Mouse (Mus musculus): ENCODE data around the gene Nt5m. TPM values are rescaled to one million over a fixed set of nuclear protein-coding genes. Genes with fewer than 3 reads are reported as not detected.

The Nt5m gene
- total and polyA plus RNA-seq, 3 experiments, result 26.6 to 29.1 TPM; not detected in 1

GRCm38 (mm10) chr11:59805256-59805655 lies 34.0 kb upstream of the Nt5m start:
- no peak for DNase-seq (ENCODE audit: low read depth, low spot score)
- H3K4me1 ChIP-seq (ENCODE audit: control insufficient read depth in 1 of 2, insufficient read depth in 2 of 2, low read length in 2 of 2), result peaks cover 0 to 6% of the 10 kb centered on the region in 2 experiments; a peak in 2 of 4 replicates

DNA sequence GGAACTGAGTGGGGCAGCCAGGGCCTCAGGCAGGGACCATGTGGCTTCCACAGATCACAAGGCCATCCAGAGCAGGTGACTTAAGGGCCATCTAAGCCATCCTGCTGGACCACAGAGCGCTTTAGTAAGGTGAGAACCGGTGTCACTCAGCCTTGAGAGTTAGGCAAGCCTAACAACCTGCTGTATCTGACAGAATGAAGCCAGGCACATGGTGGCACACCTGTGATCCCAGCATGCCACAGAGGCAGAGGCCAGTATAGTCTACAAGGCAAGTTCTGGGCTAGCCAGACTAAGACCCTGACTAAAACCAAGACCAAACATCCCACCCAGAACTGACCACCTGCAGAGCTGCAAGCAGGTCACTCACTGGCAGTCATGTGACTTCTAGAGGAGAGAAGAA lies 33.6 kb upstream of the Nt5m start:
- no peak overlapping the region for H3K4me3 ChIP-seq (ENCODE audit: control insufficient read depth in 1 of 2, insufficient read depth in 1 of 2, low read depth in 2 of 2, low read length in 2 of 2)
- peaks cover 0 to 6% of the 10 kb centered on the region in 2 experiments; a peak in 2 of 4 replicates for H3K4me1 ChIP-seq (ENCODE audit: control insufficient read depth in 1 of 2, insufficient read depth in 2 of 2, low read length in 2 of 2)
- DNase-seq (ENCODE audit: low read depth, low spot score), result no peak
- H3K27me3 ChIP-seq (ENCODE audit: control insufficient read depth in 1 of 2, insufficient read depth in 2 of 2, low read length in 2 of 2), result no peaks in the 10 kb centered on the region
- H3K9ac ChIP-seq (ENCODE audit: control insufficient read depth, low read depth, low read length, poor library complexity, severe bottlenecking), result no peak overlapping the region
- TF ChIP-seq SMC3 (IDR thresholded peaks at IDR 0.05; ENCODE audit: low read depth, low read length) (no peak), TCF12 (IDR thresholded peaks at IDR 0.05; ENCODE audit: low read depth, low read length) (no peak), MEF2A (IDR thresholded peaks at IDR 0.05; ENCODE audit: extremely low read depth, insufficient replicate concordance, low read depth, low read length, poor library complexity, severe bottlenecking) (no peak), MYC (IDR thresholded peaks at IDR 0.05; ENCODE audit: low read depth, low read length) (no peak), CTCF (IDR thresholded peaks at IDR 0.05 in 2 of 3, conservative IDR thresholded peaks at IDR 0.05 in 1 of 3; ENCODE audit: control insufficient read depth in 1 of 3, insufficient read depth in 1 of 3, low read depth in 2 of 3, low read length in 3 of 3, poor library complexity in 1 of 3, severe bottlenecking in 1 of 3) (no peak), JUND (IDR thresholded peaks at IDR 0.05; ENCODE audit: low read depth, low read length) (no peak), USF2 (IDR thresholded peaks at IDR 0.05; ENCODE audit: borderline replicate concordance in 1 of 2, insufficient read depth in 1 of 2, low read depth in 1 of 2, low read length in 2 of 2) (no peak), SIN3A (IDR thresholded peaks at IDR 0.05; ENCODE audit: low read length) (no peak)
- H3K9me3 ChIP-seq (replicated peaks; ENCODE audit: insufficient read depth, low read length), result no peaks in the 10 kb centered on the region
- H3K79me2 ChIP-seq (ENCODE audit: control insufficient read depth, insufficient read depth, low read length, poor library complexity), result peaks cover 17% of the 10 kb centered on the region
- no peak overlapping the region for H3K27ac ChIP-seq (ENCODE audit: control insufficient read depth, low read depth, low read length)
- peaks cover 5 to 14% of the 10 kb centered on the region in 2 experiments for H3K36me3 ChIP-seq (ENCODE audit: control insufficient read depth in 1 of 2, insufficient read depth in 2 of 2, low read length in 2 of 2)

More at GRCm38 (mm10) chr11:59805256-59805655, 34.0 kb upstream of the Nt5m start:
- Histone ChIP-seq H3K27me3 (ENCODE audit: control insufficient read depth in 1 of 2, insufficient read depth in 2 of 2, low read length in 2 of 2) (no peaks in the 10 kb centered on the region), H3K79me2 (ENCODE audit: control insufficient read depth, insufficient read depth, low read length, poor library complexity) (peaks cover 17% of the 10 kb centered on the region), H3K9ac (ENCODE audit: control insufficient read depth, low read depth, low read length, poor library complexity, severe bottlenecking) (no peak overlapping the region), H3K27ac (ENCODE audit: control insufficient read depth, low read depth, low read length) (no peak overlapping the region), H3K36me3 (ENCODE audit: control insufficient read depth in 1 of 2, insufficient read depth in 2 of 2, low read length in 2 of 2) (peaks cover 5 to 15% of the 10 kb centered on the region in 2 experiments), H3K9me3 (replicated peaks; ENCODE audit: insufficient read depth, low read length) (no peaks in the 10 kb centered on the region), H3K4me3 (ENCODE audit: control insufficient read depth in 1 of 2, insufficient read depth in 1 of 2, low read depth in 2 of 2, low read length in 2 of 2) (no peak overlapping the region)
- TF ChIP-seq MAZ (IDR thresholded peaks at IDR 0.05; ENCODE audit: low read depth, low read length) (no peak), RCOR1 (IDR thresholded peaks at IDR 0.05; ENCODE audit: low read depth, low read length) (no peak), TBP (IDR thresholded peaks at IDR 0.05; ENCODE audit: low read depth, low read length) (no peak), CHD2 (IDR thresholded peaks at IDR 0.05; ENCODE audit: low read length) (no peak), TCF12 (IDR thresholded peaks at IDR 0.05; ENCODE audit: low read depth, low read length) (no peak), HCFC1 (IDR thresholded peaks at IDR 0.05; ENCODE audit: low read depth, low read length) (no peak), ZC3H11A (IDR thresholded peaks at IDR 0.05; ENCODE audit: low read depth, low read length) (no peak), ELF1 (IDR thresholded peaks at IDR 0.05; ENCODE audit: low read depth, low read length) (no peak), JUND (IDR thresholded peaks at IDR 0.05; ENCODE audit: low read depth, low read length) (no peak), NELFE (IDR thresholded peaks at IDR 0.05; ENCODE audit: low read depth, low read length) (no peak), POLR2AphosphoS2 (IDR thresholded peaks at IDR 0.05; ENCODE audit: low read length) (no peak), SMC3 (IDR thresholded peaks at IDR 0.05; ENCODE audit: low read depth, low read length) (no peak), E2F4 (IDR thresholded peaks at IDR 0.05; ENCODE audit: borderline replicate concordance, low read depth, low read length) (no peak), UBTF (IDR thresholded peaks at IDR 0.05; ENCODE audit: borderline replicate concordance, insufficient read depth, low read depth, low read length) (no peak), POLR2A (IDR thresholded peaks at IDR 0.05; ENCODE audit: control insufficient read depth in 1 of 2, insufficient read depth in 1 of 2, low read depth in 1 of 2, low read length in 2 of 2, poor library complexity in 1 of 2) (no peak), MYC (IDR thresholded peaks at IDR 0.05; ENCODE audit: low read depth, low read length) (no peak), KAT2A (conservative IDR thresholded peaks at IDR 0.05; ENCODE audit: low read depth, low read length) (no peak), ZNF384 (IDR thresholded peaks at IDR 0.05; ENCODE audit: low read depth, low read length) (no peak)

Data from MEL (cell line).